Mouse (Mus musculus): ENCODE data around the gene Arhgdib. TPM values are rescaled to one million over a fixed set of nuclear protein-coding genes. Genes with fewer than 3 reads are reported as not detected.

Arhgdib gene
- polyA plus RNA-seq, 1 experiment from 2014 or later, result 85.4 TPM

- Histone ChIP-seq H3K4me2 (no peak overlapping the region), H3K9ac (no peak overlapping the region), H3K27me3 (no peaks in the 10 kb centered on the region), H3K27ac (no peak overlapping the region), H3K4me3 (no peak overlapping the region), H3K9me3 (no peaks in the 10 kb centered on the region), H3K4me1 (no peaks in the 10 kb centered on the region), H3K36me3 (no peaks in the 10 kb centered on the region)
- no peak for ATAC-seq (ENCODE audit: insufficient number of reproducible peaks, insufficient read depth, low FRiP score, low TSS enrichment, low read depth)
- 69% methylated on average over 4 of the region's 4 CpGs for WGBS
Measured at GRCm38 (mm10) chr6:136967466-136967865, 25.8 kb upstream of the Arhgdib start.

GRCm38 (mm10) chr6:136965912-136966311 lies 24.2 kb upstream of the Arhgdib start:
- Histone ChIP-seq H3K4me2 (no peak overlapping the region), H3K36me3 (no peaks in the 10 kb centered on the region), H3K4me3 (no peak overlapping the region), H3K9me3 (no peaks in the 10 kb centered on the region), H3K27ac (no peak overlapping the region), H3K4me1 (no peaks in the 10 kb centered on the region), H3K27me3 (no peaks in the 10 kb centered on the region), H3K9ac (no peak overlapping the region)
- 68% methylated on average over 10 of the region's 10 CpGs for WGBS
- no peak for ATAC-seq (ENCODE audit: insufficient number of reproducible peaks, insufficient read depth, low FRiP score, low TSS enrichment, low read depth)

- WGBS, result 62% methylated on average over 13 of the region's 13 CpGs
- no peaks in the 10 kb centered on the region for H3K9me3 ChIP-seq
- no peak overlapping the region for H3K4me3 ChIP-seq
- no peaks in the 10 kb centered on the region for H3K4me1 ChIP-seq
- H3K27ac ChIP-seq, result no peak overlapping the region
- no peaks in the 10 kb centered on the region for H3K36me3 ChIP-seq
- no peaks in the 10 kb centered on the region for H3K27me3 ChIP-seq
- ATAC-seq (ENCODE audit: insufficient number of reproducible peaks, insufficient read depth, low FRiP score, low TSS enrichment, low read depth), result no peak
- no peak overlapping the region for H3K4me2 ChIP-seq
- no peak overlapping the region for H3K9ac ChIP-seq
Measured at GRCm38 (mm10) chr6:136964609-136965510, 23.2 kb upstream of the Arhgdib start.

GRCm38 (mm10) chr6:136962957-136963356 lies 21.3 kb upstream of the Arhgdib start:
- Histone ChIP-seq H3K4me1 (no peaks in the 10 kb centered on the region), H3K9ac (no peak overlapping the region), H3K36me3 (no peaks in the 10 kb centered on the region), H3K4me3 (no peak overlapping the region), H3K9me3 (no peaks in the 10 kb centered on the region), H3K27ac (no peak overlapping the region), H3K27me3 (no peaks in the 10 kb centered on the region), H3K4me2 (no peak overlapping the region)
- WGBS, result 69% methylated on average over 11 of the region's 11 CpGs
- ATAC-seq (ENCODE audit: insufficient number of reproducible peaks, insufficient read depth, low FRiP score, low TSS enrichment, low read depth), result no peak

- no peak overlapping the region for H3K4me2 ChIP-seq
- no peak overlapping the region for H3K27ac ChIP-seq
- WGBS, result 65% methylated on average over 11 of the region's 11 CpGs
- H3K4me3 ChIP-seq, result no peak overlapping the region
- H3K9ac ChIP-seq, result no peak overlapping the region
- no peaks in the 10 kb centered on the region for H3K27me3 ChIP-seq
- no peaks in the 10 kb centered on the region for H3K36me3 ChIP-seq
- no peak for ATAC-seq (ENCODE audit: insufficient number of reproducible peaks, insufficient read depth, low FRiP score, low TSS enrichment, low read depth)
- no peaks in the 10 kb centered on the region for H3K9me3 ChIP-seq
- no peaks in the 10 kb centered on the region for H3K4me1 ChIP-seq
Measured at GRCm38 (mm10) chr6:136959131-136959530, 17.4 kb upstream of the Arhgdib start.

- Histone ChIP-seq H3K4me3 (no peak overlapping the region), H3K36me3 (no peaks in the 10 kb centered on the region), H3K4me2 (no peak overlapping the region), H3K9ac (no peak overlapping the region), H3K27ac (no peak overlapping the region), H3K4me1 (no peaks in the 10 kb centered on the region), H3K27me3 (no peaks in the 10 kb centered on the region), H3K9me3 (no peaks in the 10 kb centered on the region)
- ATAC-seq (ENCODE audit: insufficient number of reproducible peaks, insufficient read depth, low FRiP score, low TSS enrichment, low read depth), result no peak
- 72% methylated on average over 7 of the region's 7 CpGs for WGBS
Measured at GRCm38 (mm10) chr6:136957062-136957461, 15.4 kb upstream of the Arhgdib start.

GRCm38 (mm10) chr6:136955240-136955639 lies 13.5 kb upstream of the Arhgdib start:
- WGBS, result 91% methylated on average over 3 of the region's 3 CpGs
- no peak for ATAC-seq (ENCODE audit: insufficient number of reproducible peaks, insufficient read depth, low FRiP score, low TSS enrichment, low read depth)
- Histone ChIP-seq H3K4me1 (no peaks in the 10 kb centered on the region), H3K4me3 (no peak overlapping the region), H3K9ac (no peak overlapping the region), H3K4me2 (no peak overlapping the region), H3K9me3 (no peaks in the 10 kb centered on the region), H3K27ac (no peak overlapping the region), H3K27me3 (no peaks in the 10 kb centered on the region), H3K36me3 (no peaks in the 10 kb centered on the region)

GRCm38 (mm10) chr6:136954715-136955114 lies 13.0 kb upstream of the Arhgdib start:
- Histone ChIP-seq H3K4me2 (no peak overlapping the region), H3K9me3 (no peaks in the 10 kb centered on the region), H3K9ac (no peak overlapping the region), H3K36me3 (no peaks in the 10 kb centered on the region), H3K4me3 (no peak overlapping the region), H3K4me1 (no peaks in the 10 kb centered on the region), H3K27me3 (no peaks in the 10 kb centered on the region), H3K27ac (no peak overlapping the region)
- WGBS, result 80% methylated on average over 8 of the region's 8 CpGs
- ATAC-seq (ENCODE audit: insufficient number of reproducible peaks, insufficient read depth, low FRiP score, low TSS enrichment, low read depth), result no peak

- H3K27me3 ChIP-seq, result no peaks in the 10 kb centered on the region
- no peak overlapping the region for H3K27ac ChIP-seq
- WGBS, result 75% methylated on average over 6 of the region's 6 CpGs
- no peak overlapping the region for H3K9ac ChIP-seq
- no peak for ATAC-seq (ENCODE audit: insufficient number of reproducible peaks, insufficient read depth, low FRiP score, low TSS enrichment, low read depth)
- no peak overlapping the region for H3K4me3 ChIP-seq
- H3K4me2 ChIP-seq, result no peak overlapping the region
- H3K9me3 ChIP-seq, result no peaks in the 10 kb centered on the region
- H3K4me1 ChIP-seq, result no peaks in the 10 kb centered on the region
- H3K36me3 ChIP-seq, result no peaks in the 10 kb centered on the region
Measured at GRCm38 (mm10) chr6:136954192-136954591, 12.5 kb upstream of the Arhgdib start.

GRCm38 (mm10) chr6:136952930-136953329 lies 11.2 kb upstream of the Arhgdib start:
- Histone ChIP-seq H3K27me3 (no peaks in the 10 kb centered on the region), H3K36me3 (no peaks in the 10 kb centered on the region), H3K4me1 (0 out of 2 replicates have a peak, but pooled peaks cover 3% of the 10 kb centered on the region), H3K9me3 (no peaks in the 10 kb centered on the region), H3K4me3 (no peak overlapping the region), H3K9ac (no peak overlapping the region), H3K27ac (no peak overlapping the region), H3K4me2 (no peak overlapping the region)
- 88% methylated on average over 9 of the region's 9 CpGs for WGBS
- no peak for ATAC-seq (ENCODE audit: insufficient number of reproducible peaks, insufficient read depth, low FRiP score, low TSS enrichment, low read depth)

GRCm38 (mm10) chr6:136950171-136950570 lies 8.5 kb upstream of the Arhgdib start:
- whole genome bisulfite sequencing, result 91% methylated on average over 2 of the region's 2 CpGs
- no peak overlapping the region for H3K27ac ChIP-seq
- no peak for ATAC-seq (ENCODE audit: insufficient number of reproducible peaks, insufficient read depth, low FRiP score, low TSS enrichment, low read depth)

GRCm38 (mm10) chr6:136947716-136948115 lies 6.0 kb upstream of the Arhgdib start:
- 44% methylated on average over 4 of the region's 4 CpGs for WGBS

More at GRCm38 (mm10) chr6:136950171-136950570, 8.5 kb upstream of the Arhgdib start:
- H3K9me3 ChIP-seq, result no peaks in the 10 kb centered on the region
- H3K4me1 ChIP-seq, result peaks cover 14% of the 10 kb centered on the region
- no peak overlapping the region for H3K9ac ChIP-seq
- H3K27me3 ChIP-seq, result no peaks in the 10 kb centered on the region
- H3K36me3 ChIP-seq, result no peaks in the 10 kb centered on the region
- no peak overlapping the region for H3K4me2 ChIP-seq
- H3K4me3 ChIP-seq, result no peak overlapping the region

More at GRCm38 (mm10) chr6:136947716-136948115, 6.0 kb upstream of the Arhgdib start:
- Histone ChIP-seq H3K9me3 (no peaks in the 10 kb centered on the region), H3K4me1 (peaks cover 16% of the 10 kb centered on the region), H3K36me3 (no peaks in the 10 kb centered on the region), H3K27ac (0 out of 2 replicates have a peak overlapping the region, but pooled peaks have one; percentile 5), H3K27me3 (no peaks in the 10 kb centered on the region), H3K4me2 (no peak overlapping the region), H3K9ac (no peak overlapping the region), H3K4me3 (no peak overlapping the region)
- ATAC-seq (ENCODE audit: insufficient number of reproducible peaks, insufficient read depth, low FRiP score, low TSS enrichment, low read depth), result no peak
